Mouse (Mus musculus) thymus, adult 2 months (tissue): ENCODE measurements around the gene Mical1. TPM values are rescaled to one million over a fixed set of nuclear protein-coding genes. Genes with fewer than 3 reads are reported as not detected.

Experiments
- DNase-seq: peaks from one replicate; pipeline ENCODE4 v3.0.0; 2021
- H3K27ac ChIP-seq: fragments of 200-500 bp; 2 replicates; pipeline ENCODE4 v1.5.1; 2012; ENCODE audit warnings: low read length, control low read depth; ENCODE audit not compliant: control insufficient read depth, insufficient read depth
- H3K27me3 ChIP-seq: fragments of 200-500 bp; 2 replicates; pipeline ENCODE4 v1.6.1; 2012; ENCODE audit warnings: mild to moderate bottlenecking, low read length, moderate library complexity, mixed read lengths; ENCODE audit not compliant: control insufficient read depth, insufficient read depth
- H3K36me3 ChIP-seq: fragments of 200-500 bp; 2 replicates; pipeline ENCODE4 v1.6.1; 2012; ENCODE audit warnings: mild to moderate bottlenecking, low read length, moderate library complexity; ENCODE audit not compliant: control insufficient read depth, insufficient read depth
- H3K4me1 ChIP-seq: fragments of 200-500 bp; replicated peaks from 2 replicates; pipeline ENCODE4 v1.6.1; 2012; ENCODE audit warnings: low read length; ENCODE audit not compliant: control insufficient read depth, insufficient read depth
- H3K4me3 ChIP-seq: fragments of 200-500 bp; 2 replicates; pipeline ENCODE4 v1.5.1; 2012; ENCODE audit warnings: mild to moderate bottlenecking, low read length, control low read depth, moderate library complexity; ENCODE audit not compliant: control insufficient read depth, insufficient read depth
- CTCF ChIP-seq: fragments of 200-500 bp; IDR thresholded peaks from 2 replicates; pipeline ENCODE4 v1.5.1; 2012; ENCODE audit warnings: mild to moderate bottlenecking, control low read depth, low read length, moderate library complexity, borderline replicate concordance; ENCODE audit not compliant: control insufficient read depth, poor library complexity, insufficient read depth; ENCODE audit errors: extremely low read depth
- POLR2A ChIP-seq: fragments of 200-500 bp; IDR thresholded peaks from 2 replicates; pipeline ENCODE4 v1.6.1; 2012; ENCODE audit warnings: mild to moderate bottlenecking, low read length, control low read depth, moderate library complexity; ENCODE audit not compliant: control insufficient read depth, poor library complexity, insufficient read depth; ENCODE audit errors: extremely low read depth
- WGBS: fragments of 180-500 bp; shearing (Covaris S2); methylation state at CpG from one replicate; pipeline ENCODE4 v1.1.7; 2018; 5-methylcytosine and 5-hydroxymethylcytosine counted together
- polyA plus RNA-seq: library from polyadenylated mRNA; depleted of rRNA; stranded (reverse); fragments of >200 nt; gene quantifications from 2 replicates; pipeline ENCODE4 v1.2.3, GENCODE M21; 2012; rRNA removed

Mical1 gene
- polyA plus RNA-seq, 1 experiment, result 249 TPM

GRCm38 (mm10) chr10:41518981-41519618, 43.0 kb downstream of the Mical1 start, which contains the start of gene Cd164:
Gene Cd164 (plus strand): TSS chr10:41519414.
- Histone ChIP-seq H3K27ac (peak within 1 kb of the TSS; percentile 92), H3K4me3 (peak within 1 kb of the TSS; percentile 85), H3K4me1 (no peaks in the 10 kb centered on the region; the same call in 1 of the 2 replicates), H3K36me3 (peaks cover 13% of the 10 kb centered on the region; the same call in 1 of the 2 replicates), H3K27me3 (no peaks in the 10 kb centered on the region)
- peak; percentile 89 for DNase-seq
- TF ChIP-seq CTCF, result 0 out of 2 replicates have a peak, but pooled peaks have one; percentile 38
- TF ChIP-seq POLR2A, result peak; percentile 92
- under 1% methylated on average over 69 of the region's 69 CpGs for WGBS

GRCm38 (mm10) chr10:41519640-41520409, 43.7 kb downstream of the Mical1 start:
- DNase-seq, result peak; percentile 70
- WGBS, result under 1% methylated on average over 65 of the region's 65 CpGs
- peak; percentile 22; the same call in 1 of the 2 replicates for TF ChIP-seq CTCF
- no peak for TF ChIP-seq POLR2A
- peaks cover 21% of the 10 kb centered on the region for H3K36me3 ChIP-seq
- peak overlapping the region; percentile 73 for H3K27ac ChIP-seq
- peak overlapping the region; percentile 85 for H3K4me3 ChIP-seq
- no peaks in the 10 kb centered on the region for H3K27me3 ChIP-seq
- H3K4me1 ChIP-seq, result peaks cover 3% of the 10 kb centered on the region

- peak overlapping the region; percentile 85; the same call in 1 of the 2 replicates for H3K4me3 ChIP-seq
- TF ChIP-seq POLR2A (no peak), CTCF (no peak)
- no peaks in the 10 kb centered on the region for H3K27me3 ChIP-seq
- DNase-seq, result no peak
- no peak overlapping the region; the same call in 1 of the 2 replicates for H3K27ac ChIP-seq
- H3K4me1 ChIP-seq, result peaks cover 3% of the 10 kb centered on the region
- H3K36me3 ChIP-seq, result peaks cover 21% of the 10 kb centered on the region
- WGBS, result 2% methylated on average over 5 of the region's 5 CpGs
Observed at GRCm38 (mm10) chr10:41520410-41520673, 44.2 kb downstream of the Mical1 start.

- Histone ChIP-seq H3K4me1 (peaks cover 6% of the 10 kb centered on the region), H3K36me3 (peaks cover 45% of the 10 kb centered on the region), H3K4me3 (no peak overlapping the region), H3K27me3 (no peaks in the 10 kb centered on the region), H3K27ac (no peak overlapping the region)
- TF ChIP-seq CTCF (no peak), POLR2A (no peak)
- no peak for DNase-seq
- WGBS, result 26% methylated on average over 3 of the region's 3 CpGs
Observed at GRCm38 (mm10) chr10:41523386-41523785, 47.3 kb downstream of the Mical1 start.

DNA sequence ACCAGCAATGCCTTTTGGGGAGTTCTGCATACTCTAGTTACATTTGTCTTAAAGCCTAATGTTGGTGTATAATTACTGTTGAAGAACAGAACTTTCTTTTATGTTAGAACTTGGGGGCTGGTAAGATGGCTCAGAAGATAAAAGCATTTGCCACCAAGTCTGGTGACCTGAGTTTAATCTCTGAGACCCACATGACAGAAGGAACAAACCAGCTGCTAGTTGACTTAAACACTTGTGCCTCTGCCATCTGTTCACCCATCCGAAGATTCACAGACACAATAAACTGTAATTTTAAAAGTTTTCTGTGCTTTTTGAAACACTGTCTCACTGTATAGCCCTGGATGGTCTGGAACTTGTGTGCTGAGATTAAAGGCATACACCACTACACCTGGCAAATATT, 49.6 kb downstream of the Mical1 start:
- DNase-seq, result no peak
- Histone ChIP-seq H3K4me3 (no peak overlapping the region), H3K27ac (no peak overlapping the region), H3K36me3 (peaks cover 62% of the 10 kb centered on the region), H3K4me1 (peaks cover 6% of the 10 kb centered on the region), H3K27me3 (no peaks in the 10 kb centered on the region)
- 8% methylated on average over 1 of the region's 1 CpGs for WGBS
- TF ChIP-seq POLR2A (no peak), CTCF (no peak)

DNA sequence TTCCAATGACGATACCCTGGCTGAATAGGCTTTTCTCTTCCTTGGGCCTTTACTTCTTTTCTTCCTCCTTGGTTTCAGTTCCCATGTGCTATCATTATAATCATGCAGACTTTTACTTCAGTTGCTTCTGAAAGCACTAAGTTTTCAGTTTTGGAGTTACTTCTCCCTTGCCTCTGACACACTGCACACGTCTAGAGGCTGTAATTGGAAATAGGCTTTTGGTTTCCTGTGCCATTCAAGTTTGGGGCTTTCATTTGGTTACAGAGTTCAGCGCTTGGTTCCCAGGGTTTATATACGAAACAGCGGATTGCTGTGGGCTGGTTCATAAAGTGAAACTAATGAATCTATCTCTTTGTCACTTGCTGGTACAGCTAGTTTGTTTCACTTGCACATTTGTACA, 53.9 kb downstream of the Mical1 start:
- H3K27ac ChIP-seq, result no peak overlapping the region
- H3K4me1 ChIP-seq, result peaks cover 3% of the 10 kb centered on the region
- no peaks in the 10 kb centered on the region for H3K27me3 ChIP-seq
- no peak for DNase-seq
- H3K36me3 ChIP-seq, result peaks cover 68% of the 10 kb centered on the region
- no peak for TF ChIP-seq CTCF
- no peak for TF ChIP-seq POLR2A
- WGBS, result 18% methylated on average over 5 of the region's 5 CpGs
- H3K4me3 ChIP-seq, result no peak overlapping the region

- 99% methylated on average over 2 of the region's 2 CpGs for WGBS
- H3K4me1 ChIP-seq, result no peaks in the 10 kb centered on the region
- no peak for TF ChIP-seq POLR2A
- TF ChIP-seq CTCF, result no peak
- H3K36me3 ChIP-seq, result peaks cover 27% of the 10 kb centered on the region
- no peaks in the 10 kb centered on the region for H3K27me3 ChIP-seq
- H3K27ac ChIP-seq, result no peak overlapping the region
- no peak for DNase-seq
- no peak overlapping the region for H3K4me3 ChIP-seq
Observed at GRCm38 (mm10) chr10:41535991-41536390, 59.9 kb downstream of the Mical1 start.

Other genes with a start within 250 kb of the Mical1 start
- gene Fig4, start 173.1 kb upstream of the Mical1 start, polyA plus RNA-seq, result 17.0 and 17.1 TPM in 2 replicates
- gene Ak9, start 172.3 kb upstream of the Mical1 start, polyA plus RNA-seq, result 0.04 TPM in 1 of 2 replicates, not detected in the other
- gene Zbtb24, start 25.9 kb upstream of the Mical1 start, polyA plus RNA-seq, result 31.4 and 31.6 TPM in 2 replicates
- 134 and 141 TPM in 2 replicates for gene Smpd2, start 14.1 kb downstream of the Mical1 start, polyA plus RNA-seq
- gene Ppil6, start 14.1 kb downstream of the Mical1 start, polyA plus RNA-seq, result 0.15 and 0.20 TPM in 2 replicates
- 223 and 238 TPM in 2 replicates for gene Cd164, start 43.1 kb downstream of the Mical1 start, polyA plus RNA-seq
- 2.9 and 5.1 TPM in 2 replicates for gene Ccdc162, start 240.3 kb downstream of the Mical1 start, polyA plus RNA-seq